Mouse (Mus musculus): ENCODE measurements around the gene Gm13290.
"Not testable (repeated sequence)": the region's sequence is repeated elsewhere in the genome, so short reads cannot be mapped to it uniquely, and the experiment has no call there.

- not testable (repeated sequence) for TF ChIP-seq POLR2A (IDR thresholded peaks at IDR 0.05; ENCODE audit: insufficient read depth, low read depth, low read length); CTCF (IDR thresholded peaks at IDR 0.05)
Observed at GRCm38 (mm10) chr4:88802954-88803353, 29.3 kb downstream of the Gm13290 start, which contains the start of gene Gm13287.
